Mouse (Mus musculus) forebrain, embryonic 16.5 days (tissue): ENCODE measurements at regions not wholly inside any gene's neighbourhood (a gene's known extent, or its start where the extent isn't known, plus 50 kb on each side); places are given as distances from the start of the nearest gene placed in this dataset.
A peak's percentile ranks its signal among the peaks of the same experiment; 100 is the strongest.

Experiments used
- ATAC-seq: fragments of 200-750 bp; cut with Nextera tagmentation; 2 replicates; pipeline ENCODE4 v1.8.0; 2017; ENCODE audit warnings: mild to moderate bottlenecking, moderate library complexity
- H3K27ac ChIP-seq: fragments of 300-500 bp; sonication (generic); 2 replicates; pipeline ENCODE4 v1.5.1; 2014; ENCODE audit warnings: low read length, control low read depth
- H3K27me3 ChIP-seq: fragments of 300-500 bp; sonication (generic); replicated peaks from 2 replicates; pipeline ENCODE4 v1.6.1; 2014; ENCODE audit warnings: low read length; ENCODE audit not compliant: control insufficient read depth, insufficient read depth
- H3K36me3 ChIP-seq: fragments of 300-500 bp; sonication (generic); 2 replicates; pipeline ENCODE4 v1.6.1; 2014; ENCODE audit not compliant: control insufficient read depth, insufficient read depth
- H3K4me1 ChIP-seq: fragments of 300-500 bp; sonication (generic); replicated peaks from 2 replicates; pipeline ENCODE4 v1.6.1; 2014; ENCODE audit warnings: low read length; ENCODE audit not compliant: control insufficient read depth, insufficient read depth
- H3K4me2 ChIP-seq: fragments of 300-500 bp; sonication (generic); 2 replicates; pipeline ENCODE4 v1.6.1; 2014; ENCODE audit warnings: mild to moderate bottlenecking, low read length, control low read depth
- H3K4me3 ChIP-seq: fragments of 300-500 bp; sonication (generic); replicated peaks from 2 replicates; pipeline ENCODE4 v1.5.1; 2014; ENCODE audit warnings: mild to moderate bottlenecking, low read length, control low read depth
- H3K9ac ChIP-seq: fragments of 300-500 bp; sonication (generic); replicated peaks from 2 replicates; pipeline ENCODE4 v1.6.1; 2014; ENCODE audit warnings: low read depth, low read length, control low read depth
- H3K9me3 ChIP-seq: fragments of 300-500 bp; sonication (generic); 2 replicates; pipeline ENCODE4 v1.6.1; 2016; ENCODE audit warnings: low read length; ENCODE audit not compliant: control insufficient read depth
- WGBS: fragments of 180-500 bp; shearing (Covaris S2); extraction: QIAGEN DNeasy Blood & Tissue Kit; methylation state at CpG from one replicate; pipeline ENCODE4 v1.1.7; 2014; 5-methylcytosine and 5-hydroxymethylcytosine counted together

GRCm38 (mm10) chr7:67446606-67447005 is 73.9 kb upstream of the Mef2a start:
- H3K4me1 ChIP-seq, result peaks cover 41% of the 10 kb centered on the region
- H3K27ac ChIP-seq, result no peak overlapping the region
- no peaks in the 10 kb centered on the region for H3K27me3 ChIP-seq
- 64% methylated on average over 9 of the region's 9 CpGs for WGBS
- no peak overlapping the region for H3K9ac ChIP-seq
- ATAC-seq, result no peak
- no peaks in the 10 kb centered on the region for H3K9me3 ChIP-seq
- H3K4me2 ChIP-seq, result no peak overlapping the region
- H3K4me3 ChIP-seq, result no peak overlapping the region
- H3K36me3 ChIP-seq, result no peaks in the 10 kb centered on the region

- H3K9ac ChIP-seq, result peak overlapping the region; percentile 56
- no peaks in the 10 kb centered on the region for H3K36me3 ChIP-seq
- WGBS, result 15% methylated on average over 12 of the region's 12 CpGs
- peak overlapping the region; percentile 53; the same call in 1 of the 2 replicates for H3K27ac ChIP-seq
- H3K4me2 ChIP-seq, result 0 out of 2 replicates have a peak overlapping the region, but pooled peaks have one; percentile 6
- no peaks in the 10 kb centered on the region for H3K9me3 ChIP-seq
- no peaks in the 10 kb centered on the region for H3K27me3 ChIP-seq
- peak; percentile 16; the same call in 1 of the 2 replicates for ATAC-seq
- H3K4me1 ChIP-seq, result peaks cover 41% of the 10 kb centered on the region
- H3K4me3 ChIP-seq, result no peak overlapping the region
These were observed 72.8 kb upstream of the Mef2a start for GRCm38 (mm10) chr7:67445203-67446041.

GRCm38 (mm10) chr7:67444523-67444942 is 71.9 kb upstream of the Mef2a start:
- Histone ChIP-seq H3K4me3 (no peak overlapping the region), H3K4me2 (no peak overlapping the region), H3K9ac (no peak overlapping the region), H3K36me3 (no peaks in the 10 kb centered on the region), H3K9me3 (no peaks in the 10 kb centered on the region), H3K27me3 (no peaks in the 10 kb centered on the region), H3K27ac (no peak overlapping the region; the same call in 1 of the 2 replicates), H3K4me1 (peaks cover 41% of the 10 kb centered on the region)
- 0 out of 2 replicates have a peak, but pooled peaks have one; percentile 9 for ATAC-seq
- 52% methylated on average over 3 of the region's 3 CpGs for WGBS

- Histone ChIP-seq H3K27ac (peak overlapping the region; percentile 90), H3K4me3 (no peak overlapping the region), H3K4me1 (peaks cover 41% of the 10 kb centered on the region), H3K9ac (peak overlapping the region; percentile 55), H3K4me2 (peak overlapping the region; percentile 40), H3K27me3 (no peaks in the 10 kb centered on the region), H3K9me3 (no peaks in the 10 kb centered on the region), H3K36me3 (no peaks in the 10 kb centered on the region)
- ATAC-seq, result peak; percentile 9; the same call in 1 of the 2 replicates
- WGBS, result 67% methylated on average over 3 of the region's 3 CpGs
These were observed 71.0 kb upstream of the Mef2a start for GRCm38 (mm10) chr7:67443666-67444065.

- Histone ChIP-seq H3K4me3 (no peak overlapping the region), H3K9ac (peak overlapping the region; percentile 55), H3K4me1 (peaks cover 41% of the 10 kb centered on the region), H3K27ac (peak overlapping the region; percentile 90), H3K36me3 (no peaks in the 10 kb centered on the region), H3K27me3 (no peaks in the 10 kb centered on the region), H3K9me3 (no peaks in the 10 kb centered on the region), H3K4me2 (peak overlapping the region; percentile 40)
- peak; percentile 70 for ATAC-seq
- WGBS, result 29% methylated on average over 12 of the region's 12 CpGs
These were observed 70.4 kb upstream of the Mef2a start for GRCm38 (mm10) chr7:67443001-67443555.

- Histone ChIP-seq H3K36me3 (no peaks in the 10 kb centered on the region), H3K9ac (no peak overlapping the region), H3K4me2 (no peak overlapping the region), H3K4me1 (peaks cover 41% of the 10 kb centered on the region), H3K27me3 (no peaks in the 10 kb centered on the region), H3K4me3 (no peak overlapping the region), H3K27ac (no peak overlapping the region), H3K9me3 (no peaks in the 10 kb centered on the region)
- no peak for ATAC-seq
- 85% methylated on average over 7 of the region's 7 CpGs for WGBS
These were observed 69.6 kb upstream of the Mef2a start for GRCm38 (mm10) chr7:67442284-67442683.

- no peak overlapping the region for H3K4me3 ChIP-seq
- no peaks in the 10 kb centered on the region for H3K27me3 ChIP-seq
- H3K4me1 ChIP-seq, result peaks cover 38% of the 10 kb centered on the region
- 65% methylated on average over 8 of the region's 8 CpGs for WGBS
- ATAC-seq, result peak; percentile 15; the same call in 1 of the 2 replicates
- H3K36me3 ChIP-seq, result no peaks in the 10 kb centered on the region
- H3K27ac ChIP-seq, result no peak overlapping the region; the same call in 1 of the 2 replicates
- H3K4me2 ChIP-seq, result no peak overlapping the region
- no peak overlapping the region for H3K9ac ChIP-seq
- no peaks in the 10 kb centered on the region for H3K9me3 ChIP-seq
These were observed 68.1 kb upstream of the Mef2a start for GRCm38 (mm10) chr7:67440806-67441205.

GRCm38 (mm10) chr7:67437216-67438006 is 64.8 kb upstream of the Mef2a start:
- no peak for ATAC-seq
- no peaks in the 10 kb centered on the region for H3K9me3 ChIP-seq
- WGBS, result 85% methylated on average over 8 of the region's 8 CpGs

More at GRCm38 (mm10) chr7:67437216-67438006, 64.8 kb upstream of the Mef2a start:
- no peak overlapping the region for H3K27ac ChIP-seq
- no peak overlapping the region for H3K9ac ChIP-seq
- H3K4me1 ChIP-seq, result peaks cover 10% of the 10 kb centered on the region
- no peaks in the 10 kb centered on the region for H3K36me3 ChIP-seq
- H3K4me3 ChIP-seq, result no peak overlapping the region
- no peak overlapping the region for H3K4me2 ChIP-seq
- H3K27me3 ChIP-seq, result no peaks in the 10 kb centered on the region
